Mouse (Mus musculus) embryo, embryonic 9.5 days (tissue): Measurements from ENCODE around the gene Slc41a3.

ENCODE experiments used
- DNase-seq: peaks from one replicate; pipeline ENCODE4 v3.0.0-alpha.2; 2017; ENCODE audit errors: extremely low spot score

Slc41a3 gene

GRCm38 (mm10) chr6:90683831-90684532, 79.5 kb downstream of the Slc41a3 start:
- no peak for DNase-seq

GRCm38 (mm10) chr6:90686812-90687211, 82.3 kb downstream of the Slc41a3 start:
- no peak for DNase-seq

GRCm38 (mm10) chr6:90688003-90688402, 83.5 kb downstream of the Slc41a3 start:
- DNase-seq = no peak

- no peak for DNase-seq
Measured at GRCm38 (mm10) chr6:90688742-90689141, 84.2 kb downstream of the Slc41a3 start.

GRCm38 (mm10) chr6:90689500-90689899, 85.0 kb downstream of the Slc41a3 start:
- DNase-seq = no peak

- DNase-seq = no peak
Measured at GRCm38 (mm10) chr6:90691935-90692334, 87.4 kb downstream of the Slc41a3 start.

- no peak for DNase-seq
Measured at GRCm38 (mm10) chr6:90692404-90692803, 87.9 kb downstream of the Slc41a3 start.

- DNase-seq = no peak
Measured at GRCm38 (mm10) chr6:90695754-90696153, 91.2 kb downstream of the Slc41a3 start.
